Mouse (Mus musculus) T-cell, adult 2 months (primary cell): ENCODE measurements at regions not wholly inside any gene's neighbourhood (a gene's known extent, or its start where the extent isn't known, plus 50 kb on each side); places are given as distances from the start of the nearest gene placed in this dataset.

Experiments used
- DNase-seq: peaks from one replicate; pipeline ENCODE4 v3.0.0; 2022; ENCODE audit warnings: low spot score

DNA sequence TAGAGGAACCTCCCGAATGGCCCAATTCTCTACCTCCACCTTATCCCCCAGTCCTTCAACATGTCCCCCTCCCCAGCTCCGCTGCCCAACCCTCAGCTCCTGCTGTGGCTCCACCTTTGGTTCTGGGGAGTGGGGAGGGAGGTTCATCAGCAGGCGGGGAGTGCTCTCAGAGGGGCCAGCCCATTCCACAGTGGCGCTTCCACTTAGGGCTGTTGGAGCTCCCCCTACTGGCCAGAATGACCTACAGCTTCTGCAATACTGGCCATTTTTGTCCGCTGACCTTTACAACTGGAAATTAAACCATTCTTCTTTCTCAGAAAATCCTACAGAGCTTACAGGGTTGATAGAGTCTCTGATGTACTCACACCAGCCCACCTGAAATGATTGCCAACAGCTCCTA, 508.0 kb upstream of the Klhl4 start:
- DNase-seq = peak; percentile 9

GRCm38 (mm10) chrX:113993118-113993517, 481.0 kb upstream of the Klhl4 start:
- no peak for DNase-seq

DNA sequence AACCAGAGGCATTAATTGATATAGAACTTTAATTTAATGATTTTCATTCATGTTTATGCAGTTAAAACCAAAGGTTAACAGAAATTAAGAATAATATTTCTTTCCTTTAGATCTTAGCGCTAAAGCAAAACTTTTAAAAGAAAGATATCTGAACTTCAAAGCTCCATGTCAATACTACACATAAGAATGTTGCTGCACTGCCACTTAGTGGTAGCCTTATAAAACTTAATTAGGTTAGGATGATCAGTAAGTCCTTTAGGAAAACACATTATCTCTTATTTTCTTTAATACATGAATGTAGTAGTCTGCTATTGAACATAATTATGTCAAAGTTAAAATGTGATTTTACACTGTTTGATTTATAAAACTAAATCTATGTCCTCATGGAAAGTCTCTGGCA, 432.9 kb upstream of the Klhl4 start:
- DNase-seq = no peak
